Mouse (Mus musculus) heart, adult 2 months (tissue): ENCODE results near the gene Cdkn1c. TPM values are rescaled to one million over a fixed set of nuclear protein-coding genes. Genes with fewer than 3 reads are reported as not detected.
A peak's percentile ranks its signal among the peaks of the same experiment; 100 is the strongest.

ENCODE experiments used
- DNase-seq, 2 experiments: peaks; one replicate each; pipeline ENCODE4 v3.0.0; 2021
- H3K27ac ChIP-seq: fragments of 200-600 bp; 2 replicates; pipeline ENCODE4 v1.8.1; 2022
- H3K27me3 ChIP-seq: fragments of 200-500 bp; 2 replicates; pipeline ENCODE4 v1.6.1; 2012; ENCODE audit warnings: mild to moderate bottlenecking, low read length, inconsistent platforms, mixed read lengths; ENCODE audit not compliant: control insufficient read depth, insufficient read depth
- H3K36me3 ChIP-seq: fragments of 200-500 bp; 2 replicates; pipeline ENCODE4 v1.6.1; 2012; ENCODE audit warnings: low read length, inconsistent platforms; ENCODE audit not compliant: control insufficient read depth, insufficient read depth
- H3K4me1 ChIP-seq: fragments of 200-500 bp; 2 replicates; pipeline ENCODE4 v1.6.1; 2011; ENCODE audit warnings: low read length; ENCODE audit not compliant: control insufficient read depth, insufficient read depth
- H3K4me3 ChIP-seq: fragments of 200-600 bp; 2 replicates; pipeline ENCODE4 v1.8.1; 2022
- H3K79me2 ChIP-seq: fragments of 200-500 bp; replicated peaks from 2 replicates; pipeline ENCODE4 v1.6.1; 2012; ENCODE audit warnings: mild to moderate bottlenecking, inconsistent platforms, low read length, moderate library complexity, mixed read lengths; ENCODE audit not compliant: control insufficient read depth, insufficient read depth
- H3K9ac ChIP-seq: fragments of 200-500 bp; 2 replicates; pipeline ENCODE4 v1.6.1; 2012; ENCODE audit warnings: low read depth, mild to moderate bottlenecking, control low read depth, inconsistent platforms, low read length, mixed read lengths
- CTCF ChIP-seq: fragments of 200-600 bp; IDR thresholded peaks from 2 replicates; pipeline ENCODE4 v1.8.1; 2022; ENCODE audit warnings: antibody characterized with exemption, mild to moderate bottlenecking, moderate library complexity
- EP300 ChIP-seq: fragments of 200-500 bp; IDR thresholded peaks from 2 replicates; pipeline ENCODE4 v1.6.1; 2011; ENCODE audit warnings: low read depth, low read length, control low read depth; ENCODE audit not compliant: insufficient read depth
- POLR2A ChIP-seq: fragments of 200-500 bp; IDR thresholded peaks from 2 replicates; pipeline ENCODE4 v1.6.1; 2011; ENCODE audit warnings: mild to moderate bottlenecking, low read depth, low read length, control low read depth; ENCODE audit not compliant: insufficient read depth
- WGBS: fragments of 180-500 bp; shearing (Covaris S2); methylation state at CpG from one replicate; pipeline ENCODE4 v1.1.7; 2018; 5-methylcytosine and 5-hydroxymethylcytosine counted together
- intact Hi-C: fragments of 180-260 bp; cut with DNase I; formaldehyde crosslinking; loops from one replicate; pipeline ENCODE4 v1.15.1; 2025
- polyA plus RNA-seq: library from polyadenylated mRNA; depleted of rRNA; stranded (reverse); fragments of >200 nt; gene quantifications from 2 replicates; pipeline ENCODE4 v1.2.3, GENCODE M21; 2012
- total RNA-seq, 2 experiments: library from RNA; stranded (reverse); gene quantifications; 2 replicates each; pipeline ENCODE4 v1.2.3; 2021

Cdkn1c gene
- total and polyA plus RNA-seq, 3 experiments: 12.3 to 42.4 (median 33.9) TPM

DNA sequence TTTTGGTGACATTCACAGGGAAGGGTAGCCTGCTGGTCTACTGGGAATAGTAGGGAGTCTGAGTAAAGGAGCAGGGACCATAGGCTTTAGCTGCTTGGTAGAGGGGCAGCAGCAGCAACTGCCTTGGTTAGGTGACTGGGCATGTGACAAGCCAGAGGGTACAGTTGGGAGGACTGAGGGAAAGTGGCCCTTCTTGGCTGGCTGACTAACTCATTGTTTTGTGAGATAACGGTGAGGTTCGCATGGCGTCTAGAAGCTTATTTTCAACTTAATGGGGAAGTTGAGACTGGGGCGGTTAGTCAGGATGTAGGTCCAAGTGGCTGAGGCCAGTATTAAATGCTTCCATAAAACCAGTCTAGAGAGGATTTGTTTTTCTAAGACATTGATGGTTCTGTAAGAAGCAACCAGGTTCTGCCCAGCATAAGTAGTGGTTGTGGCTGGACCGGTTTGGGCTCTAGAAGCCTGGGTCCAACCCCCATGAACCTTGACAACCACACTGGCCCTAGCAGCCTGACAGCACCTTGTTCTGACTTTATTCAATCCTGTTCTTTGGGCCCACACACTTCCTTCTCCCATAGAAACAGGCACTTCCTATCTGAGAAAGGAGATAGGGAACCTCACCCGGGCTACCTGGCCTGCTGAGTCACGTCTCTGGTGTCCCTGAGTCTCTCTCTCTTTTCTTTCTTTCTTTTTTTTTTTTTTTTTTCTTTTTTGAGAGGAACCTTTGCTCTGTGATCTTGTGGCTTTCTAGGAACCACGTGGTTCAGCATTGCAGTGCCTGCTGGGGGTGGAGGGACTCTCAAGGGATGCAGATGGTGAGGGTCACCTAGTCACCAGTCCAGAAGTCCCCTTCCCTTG, 34.5 kb upstream of the Cdkn1c start:
- TF ChIP-seq EP300 (no peak), CTCF (no peak), POLR2A (no peak)
- Histone ChIP-seq H3K36me3 (no peaks in the 10 kb centered on the region), H3K27ac (no peak overlapping the region), H3K79me2 (no peaks in the 10 kb centered on the region), H3K9ac (no peak overlapping the region), H3K27me3 (no peaks in the 10 kb centered on the region), H3K4me1 (no peaks in the 10 kb centered on the region), H3K4me3 (no peak overlapping the region)
- WGBS: 51% methylated on average over 8 of the region's 8 CpGs
- intact Hi-C loops: no loop called here
- DNase-seq: no peak

DNA sequence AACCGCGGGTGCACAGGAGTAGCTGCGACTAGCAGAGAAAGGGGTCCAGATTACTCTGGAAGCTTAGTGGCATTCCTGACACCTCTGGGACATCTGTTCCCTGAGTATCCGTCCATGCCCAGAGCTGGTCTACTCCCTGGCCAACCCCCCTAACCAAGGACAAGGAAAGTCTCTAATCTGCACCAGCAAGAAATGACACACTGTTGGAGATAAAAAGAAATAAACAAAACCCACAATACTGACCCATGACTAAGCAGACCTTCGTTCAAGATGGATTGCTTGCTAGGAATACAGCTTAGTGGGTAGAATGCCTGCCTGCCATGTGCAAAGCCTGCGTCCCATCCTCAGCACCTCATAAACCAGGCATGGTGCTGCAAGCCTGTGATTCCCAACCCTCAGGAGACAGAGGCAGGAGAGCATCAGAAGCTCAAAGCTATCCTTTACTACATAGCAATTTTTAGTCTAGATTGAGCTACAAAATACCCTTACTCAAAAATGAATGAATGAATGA, 32.8 kb upstream of the Cdkn1c start:
- no peaks in the 10 kb centered on the region for H3K27me3 ChIP-seq
- intact Hi-C loops: no loop called here

DNA sequence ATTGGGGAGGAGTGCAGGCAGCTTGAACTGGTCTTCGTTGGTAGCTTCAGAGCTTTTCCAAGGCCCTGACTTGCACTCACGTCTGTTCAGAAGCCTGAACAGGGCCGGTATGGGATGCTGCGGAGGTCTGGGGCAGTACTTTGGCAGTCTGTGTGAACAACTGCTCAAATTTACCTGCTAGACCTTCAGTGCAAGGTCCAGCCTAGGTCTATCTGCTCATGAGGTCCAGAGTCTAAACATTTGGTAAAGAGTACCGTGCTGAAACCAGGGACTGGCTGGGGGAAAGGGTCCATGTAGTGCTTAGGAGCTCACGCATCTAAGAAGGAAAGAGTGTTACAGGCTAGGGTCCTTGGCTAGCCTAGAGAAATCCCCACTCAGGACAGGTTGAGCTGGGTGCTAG, 28.9 kb upstream of the Cdkn1c start:
- no peak overlapping the region for H3K4me3 ChIP-seq
- TF ChIP-seq POLR2A (no peak), EP300 (no peak), CTCF (no peak)
- WGBS: 83% methylated on average over 6 of the region's 6 CpGs
- no peaks in the 10 kb centered on the region for H3K4me1 ChIP-seq
- no peaks in the 10 kb centered on the region for H3K27me3 ChIP-seq
- H3K27ac ChIP-seq: no peak overlapping the region
- intact Hi-C loops: no loop called here
- no peak overlapping the region for H3K9ac ChIP-seq
- H3K36me3 ChIP-seq: no peaks in the 10 kb centered on the region
- H3K79me2 ChIP-seq: no peaks in the 10 kb centered on the region
- no peak for DNase-seq

More for the DNA sequence above, 32.8 kb upstream of the Cdkn1c start:
- WGBS: 79% methylated on average over 6 of the region's 6 CpGs
- no peak for DNase-seq
- no peaks in the 10 kb centered on the region for H3K79me2 ChIP-seq
- TF ChIP-seq POLR2A (no peak), CTCF (no peak), EP300 (no peak)
- no peak overlapping the region for H3K27ac ChIP-seq
- no peak overlapping the region for H3K9ac ChIP-seq
- no peaks in the 10 kb centered on the region for H3K4me1 ChIP-seq
- no peak overlapping the region for H3K4me3 ChIP-seq
- H3K36me3 ChIP-seq: no peaks in the 10 kb centered on the region

DNA sequence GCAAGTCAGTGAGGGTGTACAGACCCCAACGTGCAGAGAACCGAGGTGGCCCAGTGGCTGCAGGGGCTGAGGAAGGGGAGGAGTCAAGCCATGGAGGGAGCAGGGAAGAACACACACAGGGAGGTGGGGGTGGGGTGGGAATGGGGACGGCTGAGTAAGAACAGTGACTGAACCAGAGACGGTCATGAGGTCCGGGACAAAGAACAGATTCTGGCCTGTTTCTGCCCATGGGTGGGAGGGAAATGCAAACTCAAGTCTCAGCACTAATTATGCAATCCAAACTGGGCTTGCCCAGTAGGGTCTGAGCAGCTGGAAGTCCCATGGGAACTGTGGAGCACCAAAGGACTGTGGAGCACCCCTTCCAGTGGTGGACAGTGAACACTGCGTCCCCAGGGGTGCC, 21.7 kb upstream of the Cdkn1c start:
- H3K4me3 ChIP-seq: no peak overlapping the region
- intact Hi-C loops: no loop called here
- H3K9ac ChIP-seq: no peak overlapping the region
- no peaks in the 10 kb centered on the region for H3K79me2 ChIP-seq
- 12% methylated on average over 6 of the region's 6 CpGs for WGBS
- no peaks in the 10 kb centered on the region for H3K36me3 ChIP-seq
- 0 out of 2 replicates have a peak, but pooled peaks cover 2% of the 10 kb centered on the region for H3K27me3 ChIP-seq
- TF ChIP-seq POLR2A (no peak), EP300 (no peak), CTCF (no peak)
- DNase-seq: no peak
- H3K27ac ChIP-seq: no peak overlapping the region
- no peaks in the 10 kb centered on the region for H3K4me1 ChIP-seq

DNA sequence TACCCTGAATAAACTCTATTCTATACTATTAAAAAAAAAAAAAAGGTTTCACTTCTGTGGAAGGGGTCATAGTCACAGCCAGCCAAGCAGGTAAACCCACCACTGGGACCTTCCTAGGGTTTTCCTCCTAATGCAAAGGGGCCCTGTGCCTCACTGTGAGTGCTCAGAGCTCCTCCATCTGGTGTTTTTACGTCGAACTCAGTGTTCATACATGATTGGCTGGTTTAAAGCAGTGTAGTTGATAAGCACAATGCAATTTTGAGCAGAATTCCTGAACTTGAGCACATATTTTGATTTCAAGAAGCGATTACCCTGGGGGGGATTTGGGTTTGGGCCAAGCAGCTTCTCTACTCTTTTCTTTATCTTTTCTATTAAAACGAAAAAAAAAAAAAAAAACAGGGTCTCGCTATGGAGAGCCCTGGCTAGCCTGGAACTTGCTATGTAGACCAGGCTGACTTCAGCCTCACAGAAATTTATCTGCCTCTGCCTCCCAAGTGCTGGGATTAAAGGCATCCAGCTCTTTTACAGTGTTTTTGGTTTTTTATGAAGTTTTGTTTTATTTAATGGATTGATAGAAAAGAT, 21.0 kb upstream of the Cdkn1c start:
- no peak overlapping the region for H3K9ac ChIP-seq
- WGBS: 46% methylated on average over 5 of the region's 5 CpGs
- H3K4me3 ChIP-seq: no peak overlapping the region
- no peaks in the 10 kb centered on the region for H3K4me1 ChIP-seq
- H3K36me3 ChIP-seq: no peaks in the 10 kb centered on the region
- H3K79me2 ChIP-seq: no peaks in the 10 kb centered on the region
- 0 out of 2 replicates have a peak, but pooled peaks cover 2% of the 10 kb centered on the region for H3K27me3 ChIP-seq
- DNase-seq: no peak
- H3K27ac ChIP-seq: no peak overlapping the region
- TF ChIP-seq CTCF (no peak), EP300 (no peak), POLR2A (no peak)
- intact Hi-C loops: no loop called here

DNA sequence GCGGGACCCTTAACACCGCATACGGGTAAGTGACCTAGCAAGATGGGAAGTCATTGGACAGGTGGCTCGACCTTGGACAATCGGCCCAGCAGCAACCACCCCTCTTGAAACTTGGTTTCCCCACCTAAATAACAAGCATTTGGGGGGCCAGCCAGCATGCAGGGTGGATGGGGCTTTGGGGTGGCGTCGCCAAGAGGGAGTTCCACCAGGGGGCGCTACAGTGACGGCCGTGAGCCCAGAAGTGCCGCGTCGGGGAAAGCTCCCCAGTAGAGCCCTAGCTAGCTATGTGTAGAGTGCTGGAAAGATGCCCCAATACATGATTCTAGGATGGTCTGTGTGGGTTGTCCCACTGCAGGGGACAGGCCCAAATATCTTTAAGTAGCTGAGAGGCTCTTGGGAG, 19.6 kb upstream of the Cdkn1c start:
- intact Hi-C loops: loop anchor here (1.0 kb wide), 1 partner anchor 26 kb away; no protein-coding TSS in a partner anchor
- no peak overlapping the region for H3K4me3 ChIP-seq
- no peaks in the 10 kb centered on the region for H3K79me2 ChIP-seq
- WGBS: 21% methylated on average over 13 of the region's 13 CpGs
- H3K4me1 ChIP-seq: no peaks in the 10 kb centered on the region
- peak; percentile 36 to 76 for DNase-seq
- H3K27me3 ChIP-seq: 0 out of 2 replicates have a peak, but pooled peaks cover 2% of the 10 kb centered on the region
- no peak overlapping the region for H3K27ac ChIP-seq
- no peaks in the 10 kb centered on the region for H3K36me3 ChIP-seq
- no peak for TF ChIP-seq POLR2A
- peak; percentile 88 for TF ChIP-seq CTCF
- no peak overlapping the region for H3K9ac ChIP-seq
